Mouse (Mus musculus) c-Kit-positive CD71-positive TER-119-negative erythroid progenitor cells, embryonic 14.5 days (primary cell): ENCODE data around the gene Ddc.

Source experiments
- DNase-seq: peaks from one replicate; pipeline ENCODE4 v3.0.0-alpha.2; 2013; ENCODE audit warnings: low read depth

Gene Ddc

DNA sequence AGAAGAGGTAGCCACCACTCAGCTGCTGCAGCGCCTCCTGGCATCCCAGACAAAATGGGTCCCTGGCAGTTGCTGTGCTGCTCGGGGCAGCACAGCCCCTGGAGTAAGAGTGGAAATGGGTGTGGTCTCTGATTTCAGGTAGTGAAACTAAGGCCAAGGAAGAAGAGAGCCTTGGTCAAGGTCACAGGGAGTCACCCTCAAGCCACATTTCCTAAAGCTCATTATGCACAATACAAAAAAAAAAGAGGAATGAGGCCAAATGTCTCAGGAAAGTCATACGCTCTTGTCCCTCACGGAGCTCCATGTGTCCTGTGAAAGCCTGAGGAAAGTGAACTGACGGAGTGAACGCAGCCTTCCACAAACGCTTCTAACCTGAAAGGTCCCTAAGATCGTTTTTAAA, 116.2 kb downstream of the Ddc start:
- no peak for DNase-seq

- DNase-seq: no peak
Observed at GRCm38 (mm10) chr11:11778345-11778744, 119.6 kb downstream of the Ddc start.

DNA sequence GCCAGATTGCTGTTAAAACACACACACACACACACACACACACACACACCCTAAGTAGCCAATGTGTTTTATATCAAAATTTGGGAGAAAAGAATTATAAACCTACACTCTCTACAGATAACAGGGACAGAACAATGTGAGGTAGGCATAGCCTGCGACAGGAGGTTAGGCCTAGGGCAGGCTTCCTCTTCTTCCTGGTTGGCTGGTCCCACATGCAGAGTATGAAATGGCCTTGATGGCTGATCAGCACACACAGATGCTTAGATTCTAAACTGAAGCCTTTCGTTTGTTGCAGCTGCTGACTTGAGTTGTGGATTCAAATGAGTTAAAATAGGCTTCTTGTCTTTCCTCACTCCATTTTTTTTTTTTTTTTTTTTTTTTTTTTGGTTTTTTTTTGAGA, 120.1 kb downstream of the Ddc start:
- DNase-seq: no peak

- DNase-seq: no peak
Observed at GRCm38 (mm10) chr11:11777246-11777645, 120.7 kb downstream of the Ddc start.

DNA sequence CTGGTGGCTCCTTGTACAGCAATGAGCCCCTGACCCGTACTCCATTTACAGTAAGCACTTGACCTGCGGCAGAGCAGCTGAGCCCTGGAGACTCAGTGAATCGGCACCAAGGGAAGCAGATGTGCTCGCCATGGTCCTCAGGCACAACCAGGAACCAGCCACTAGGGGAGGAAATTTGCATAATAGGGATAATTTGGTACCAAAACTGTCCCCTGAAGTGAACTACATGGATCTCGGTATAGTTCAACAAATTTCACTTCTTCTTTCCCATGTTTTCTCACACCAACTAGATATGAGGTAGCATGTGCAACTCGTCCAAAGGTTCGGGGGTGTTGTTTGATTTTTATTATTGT, 121.1 kb downstream of the Ddc start:
- no peak for DNase-seq

- no peak for DNase-seq
Observed at GRCm38 (mm10) chr11:11776071-11776821, 121.7 kb downstream of the Ddc start.

DNA sequence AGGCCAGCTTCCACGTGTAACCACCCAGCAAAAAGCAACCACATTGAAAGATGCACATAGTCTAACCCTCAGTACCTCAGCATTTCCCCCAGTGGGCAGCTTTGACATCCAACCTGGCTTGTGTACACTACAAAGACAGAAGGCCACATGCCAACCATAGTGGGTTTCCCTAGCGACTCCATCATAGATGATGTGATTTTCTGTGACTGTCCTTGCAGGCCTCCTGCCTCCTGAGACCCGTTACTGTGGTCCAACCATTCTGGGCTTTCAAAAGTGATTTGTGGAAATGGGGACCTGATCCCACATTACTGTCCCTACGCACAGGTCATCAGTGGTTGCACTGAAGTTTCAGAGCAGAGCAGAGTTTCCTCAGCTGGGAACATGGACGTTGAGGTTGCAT, 123.1 kb downstream of the Ddc start:
- DNase-seq: no peak

DNA sequence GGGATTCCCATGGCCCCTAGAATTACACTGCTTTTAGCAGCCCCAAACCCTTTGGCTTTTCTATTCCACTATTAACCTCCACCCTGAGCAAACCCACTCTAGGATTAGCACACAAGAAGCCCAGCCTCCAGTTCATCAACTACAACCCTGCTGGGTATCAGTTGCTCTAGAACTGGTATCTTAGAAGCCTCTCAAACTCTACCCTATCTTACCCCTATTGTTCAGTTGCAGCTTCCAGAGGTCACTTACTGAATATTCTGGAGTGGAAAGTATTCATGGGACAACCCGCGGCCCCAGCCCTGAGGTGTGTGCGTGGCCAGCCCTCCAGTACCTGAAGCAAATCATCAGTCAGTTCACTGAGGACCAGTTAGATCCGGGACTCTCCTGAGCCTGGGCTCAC, 123.6 kb downstream of the Ddc start:
- DNase-seq: no peak

GRCm38 (mm10) chr11:11772196-11772595, 125.7 kb downstream of the Ddc start:
- DNase-seq: no peak

GRCm38 (mm10) chr11:11770691-11771090, 127.3 kb downstream of the Ddc start:
- DNase-seq: no peak

DNA sequence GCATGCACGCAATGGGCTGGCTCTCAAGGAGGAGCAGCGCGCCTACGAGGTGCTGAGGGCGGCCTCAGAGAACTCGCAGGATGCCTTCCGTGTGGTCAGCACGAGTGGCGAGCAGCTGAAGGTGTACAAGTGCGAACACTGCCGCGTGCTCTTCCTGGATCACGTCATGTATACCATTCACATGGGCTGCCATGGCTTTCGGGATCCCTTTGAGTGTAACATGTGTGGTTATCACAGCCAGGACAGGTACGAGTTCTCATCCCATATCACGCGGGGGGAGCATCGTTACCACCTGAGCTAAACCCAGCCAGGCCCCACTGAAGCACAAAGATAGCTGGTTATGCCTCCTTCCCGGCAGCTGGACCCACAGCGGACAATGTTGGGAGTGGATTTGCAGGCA, 128.7 kb downstream of the Ddc start:
- DNase-seq: no peak

- no peak for DNase-seq
Observed at GRCm38 (mm10) chr11:11768057-11768456, 129.9 kb downstream of the Ddc start.

DNA sequence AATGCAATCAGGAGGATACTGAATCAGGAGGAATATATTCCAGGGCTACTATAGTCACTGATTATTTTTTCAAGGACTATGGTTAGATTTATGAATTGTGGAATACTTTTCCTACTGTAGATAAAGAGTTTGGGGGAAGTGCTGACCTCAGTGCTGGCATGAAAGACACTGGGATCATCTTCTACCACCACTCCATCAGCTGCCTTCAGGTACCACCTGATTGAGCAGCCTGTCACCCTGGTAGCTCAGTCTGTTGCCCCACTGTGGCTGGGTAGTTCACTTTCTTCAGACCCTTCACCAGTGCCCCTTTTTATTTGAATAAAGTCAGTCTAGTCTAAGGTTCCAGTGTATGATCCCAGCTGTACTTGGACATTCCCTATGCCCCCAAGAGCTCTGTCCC, 131.2 kb downstream of the Ddc start:
- DNase-seq: no peak

- DNase-seq: no peak
Observed at GRCm38 (mm10) chr11:11766105-11766504, 131.8 kb downstream of the Ddc start.

DNA sequence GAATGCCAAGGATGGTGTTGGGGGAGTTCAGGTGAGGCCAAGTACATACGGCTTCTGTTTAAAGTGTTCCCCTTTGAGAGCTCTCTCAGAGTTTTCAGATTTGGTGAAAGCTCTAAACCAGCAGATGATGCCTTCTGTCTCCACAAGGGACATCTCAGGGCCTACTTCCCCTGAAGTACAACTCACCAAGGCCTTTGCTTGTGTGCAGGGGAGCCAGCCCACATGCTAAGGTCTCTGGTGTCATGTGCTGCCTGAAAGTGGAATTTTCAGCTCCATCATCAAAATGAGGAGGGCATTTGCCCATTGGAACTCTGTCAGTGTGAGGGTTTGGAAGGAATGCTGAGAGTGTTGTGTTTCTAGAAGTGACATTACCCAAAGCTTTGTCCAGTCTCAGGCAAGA, 132.5 kb downstream of the Ddc start:
- no peak for DNase-seq
